Mouse (Mus musculus) telencephalon, adult 2 months (tissue): Measurements from ENCODE around the gene Col16a1.

Experiments
- DNase-seq: peaks from one replicate; pipeline ENCODE4 v3.0.0-alpha.2; 2011; ENCODE audit warnings: low read depth, low spot score

Col16a1 gene

GRCm38 (mm10) chr4:130084331-130084945 is 36.8 kb downstream of the Col16a1 start:
- peak; percentile 42 for DNase-seq

- DNase-seq: no peak
These were observed 37.7 kb downstream of the Col16a1 start for GRCm38 (mm10) chr4:130085246-130085820.

DNA sequence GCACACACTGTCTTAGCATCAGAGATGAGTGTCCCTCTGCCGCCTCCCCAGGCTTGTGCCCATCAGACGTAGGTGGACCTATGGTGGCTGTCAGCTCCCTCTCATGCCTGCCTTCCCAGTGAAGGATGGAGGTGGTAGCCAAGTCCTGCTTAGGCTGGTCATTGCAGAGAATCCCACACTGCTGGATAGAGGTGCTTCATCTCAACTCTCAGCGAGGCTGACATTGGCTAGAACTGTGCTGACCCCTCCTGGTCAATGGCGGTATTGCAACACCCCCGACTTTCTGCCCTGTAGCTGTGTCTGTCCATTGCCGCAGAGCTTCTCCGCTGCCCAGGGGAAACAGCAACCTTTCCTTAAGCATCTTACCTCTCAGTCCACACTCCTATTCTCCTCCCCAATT is 39.7 kb downstream of the Col16a1 start:
- DNase-seq: no peak

- DNase-seq: no peak
These were observed 47.5 kb downstream of the Col16a1 start for GRCm38 (mm10) chr4:130095137-130095536.

GRCm38 (mm10) chr4:130101183-130101582 is 53.5 kb downstream of the Col16a1 start:
- DNase-seq: no peak

DNA sequence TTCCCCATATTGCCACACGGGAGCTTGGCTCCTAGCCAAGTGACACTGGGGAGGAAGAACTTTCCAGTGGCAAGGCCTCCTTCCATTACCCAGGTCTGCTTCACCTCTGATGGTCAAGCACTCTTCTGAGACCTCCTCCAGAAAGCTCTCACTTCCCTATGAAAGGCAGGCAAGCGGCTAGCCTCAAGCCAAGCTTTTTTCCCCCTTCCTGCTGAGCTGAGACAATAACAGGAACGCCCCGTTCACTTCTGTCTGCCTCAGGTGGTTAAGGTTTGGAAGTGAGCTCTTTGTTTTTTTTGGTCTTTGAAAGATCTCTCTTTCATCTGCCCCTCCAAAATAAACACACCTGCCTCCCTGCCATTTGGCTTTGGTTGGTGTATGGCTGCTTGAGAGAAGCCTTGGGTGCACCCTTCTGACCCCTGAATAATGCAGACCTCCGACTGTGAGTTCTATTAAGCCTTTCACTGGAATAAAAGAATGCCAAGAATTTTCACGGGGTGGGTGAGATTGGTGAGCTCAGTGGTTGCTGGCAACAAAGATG is 54.5 kb downstream of the Col16a1 start, which contains the start of gene Pef1:
TSS of gene Pef1 (plus strand) at position 448 of the 541 bp plus-strand sequence.
- DNase-seq: no peak

GRCm38 (mm10) chr4:130103632-130104031 is 56.0 kb downstream of the Col16a1 start:
- no peak for DNase-seq

- DNase-seq: no peak
These were observed 56.9 kb downstream of the Col16a1 start for GRCm38 (mm10) chr4:130104584-130104983.

DNA sequence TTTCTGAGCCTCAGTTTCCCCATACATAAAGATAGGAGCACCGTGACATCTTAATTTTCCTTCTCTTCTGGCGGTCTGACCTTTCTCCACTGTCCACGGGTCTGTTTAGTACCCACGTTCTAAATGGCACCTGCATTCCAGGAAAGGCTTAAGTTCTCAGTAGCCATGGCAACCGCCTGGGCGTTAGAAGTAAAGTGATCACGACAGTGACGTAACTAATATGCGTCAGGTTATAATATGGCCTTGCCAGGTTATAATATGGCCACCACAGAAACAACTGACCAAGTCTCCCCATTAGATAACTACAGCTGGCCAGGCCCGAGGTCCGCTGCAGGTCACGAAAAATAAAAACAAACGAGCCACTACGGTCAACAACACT is 59.4 kb downstream of the Col16a1 start:
- DNase-seq: no peak

DNA sequence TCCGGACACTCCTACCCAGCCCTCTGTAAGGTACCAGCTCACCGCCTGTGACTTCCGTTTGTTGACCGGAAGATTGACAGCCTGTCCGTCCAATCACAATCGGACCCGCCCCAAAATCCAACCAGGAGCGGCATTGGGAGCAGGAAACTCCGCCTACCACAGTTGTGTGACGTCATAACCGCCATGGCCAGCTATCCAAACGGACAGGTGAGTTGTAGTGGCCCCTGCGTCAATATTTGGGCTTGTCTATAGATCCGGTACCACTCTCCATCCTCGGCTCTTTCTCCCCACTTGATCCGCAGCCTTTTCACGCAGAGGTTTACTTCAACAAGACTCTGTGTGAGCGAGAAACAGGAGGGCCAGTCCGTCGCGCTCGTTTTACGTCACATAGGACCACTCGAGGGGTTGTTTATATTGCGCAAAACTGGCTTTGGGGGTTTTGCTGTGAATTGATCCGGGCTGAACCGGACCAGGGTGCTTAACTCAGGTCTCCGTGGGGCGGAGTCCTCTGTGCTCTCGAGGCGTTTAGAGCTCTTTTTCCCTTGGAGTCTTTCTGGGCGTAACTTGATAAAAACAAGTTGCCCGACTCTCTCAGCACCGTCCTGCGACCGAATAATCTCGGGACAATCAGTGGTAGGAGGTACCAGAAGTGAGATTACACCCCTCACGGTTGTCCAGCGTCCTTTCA is 59.9 kb downstream of the Col16a1 start:
- DNase-seq: peak; percentile 99

DNA sequence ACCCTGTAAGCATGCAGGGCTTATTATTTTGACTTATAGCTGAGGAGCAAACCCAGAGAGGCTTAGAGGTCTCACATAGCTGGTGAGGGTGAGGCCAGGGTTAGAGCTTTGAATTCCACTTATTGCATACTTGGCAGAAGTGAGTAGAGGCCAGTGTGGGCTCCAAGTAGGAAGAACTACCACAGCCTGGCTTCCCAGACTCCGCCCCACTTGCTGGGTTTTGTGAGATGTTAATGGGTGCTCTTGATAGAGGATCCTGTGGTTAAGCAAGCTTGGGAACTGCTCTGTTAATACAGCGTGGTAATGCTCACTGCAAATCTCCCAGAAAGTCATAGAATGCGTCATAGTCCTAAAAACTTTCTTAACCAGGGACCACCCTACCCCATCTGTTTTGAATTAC is 61.3 kb downstream of the Col16a1 start:
- no peak for DNase-seq

- no peak for DNase-seq
These were observed 62.0 kb downstream of the Col16a1 start for GRCm38 (mm10) chr4:130109666-130110065.

- peak; percentile 62 for DNase-seq
These were observed 62.5 kb downstream of the Col16a1 start for GRCm38 (mm10) chr4:130110091-130110490.

- DNase-seq: no peak
These were observed 64.7 kb downstream of the Col16a1 start for GRCm38 (mm10) chr4:130112299-130112698.

GRCm38 (mm10) chr4:130112732-130113131 is 65.1 kb downstream of the Col16a1 start:
- no peak for DNase-seq

DNA sequence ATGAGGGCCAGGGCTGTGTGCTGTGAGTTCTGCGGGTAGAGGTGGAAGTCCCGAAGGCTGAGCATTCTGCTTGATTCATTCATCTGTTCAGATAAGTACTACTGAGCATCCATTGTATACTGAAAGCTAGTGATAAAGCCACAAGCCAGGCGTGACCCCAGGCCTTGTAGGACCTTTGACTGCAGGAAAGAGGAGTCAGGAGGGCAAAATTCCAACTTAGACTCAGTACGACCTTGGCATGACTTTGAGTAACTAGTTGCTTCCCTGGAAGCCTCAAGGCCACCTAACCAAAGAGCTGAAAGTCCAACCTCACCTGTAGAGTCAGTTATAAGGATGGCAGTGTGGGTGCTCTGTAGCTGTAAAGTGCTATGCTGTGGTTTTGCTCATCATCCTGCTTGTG is 73.1 kb downstream of the Col16a1 start:
- DNase-seq: no peak

GRCm38 (mm10) chr4:130121560-130121959 is 73.9 kb downstream of the Col16a1 start:
- no peak for DNase-seq

- DNase-seq: no peak
These were observed 75.4 kb downstream of the Col16a1 start for GRCm38 (mm10) chr4:130123020-130123419.

DNA sequence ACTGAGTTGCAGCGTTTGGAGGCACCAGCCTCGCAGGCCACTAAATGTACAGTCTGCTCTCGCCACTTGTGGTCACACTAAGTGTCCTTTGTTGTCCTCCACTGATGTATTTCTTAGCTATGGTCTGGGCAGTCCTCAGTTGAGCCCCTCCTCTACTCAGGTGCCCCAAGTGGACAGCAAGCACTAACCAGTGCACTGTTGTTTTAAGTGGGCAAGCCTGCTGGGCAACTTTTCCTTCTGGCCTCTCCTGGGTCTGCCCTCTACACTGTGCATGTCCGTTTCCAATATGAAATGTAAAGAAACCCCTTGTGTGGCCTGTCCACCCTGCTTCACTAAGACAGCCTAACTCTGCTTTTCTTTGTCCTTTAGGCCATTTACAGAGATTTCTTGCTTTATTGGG is 76.5 kb downstream of the Col16a1 start:
- no peak for DNase-seq

GRCm38 (mm10) chr4:130125164-130125563 is 77.5 kb downstream of the Col16a1 start:
- DNase-seq: no peak

DNA sequence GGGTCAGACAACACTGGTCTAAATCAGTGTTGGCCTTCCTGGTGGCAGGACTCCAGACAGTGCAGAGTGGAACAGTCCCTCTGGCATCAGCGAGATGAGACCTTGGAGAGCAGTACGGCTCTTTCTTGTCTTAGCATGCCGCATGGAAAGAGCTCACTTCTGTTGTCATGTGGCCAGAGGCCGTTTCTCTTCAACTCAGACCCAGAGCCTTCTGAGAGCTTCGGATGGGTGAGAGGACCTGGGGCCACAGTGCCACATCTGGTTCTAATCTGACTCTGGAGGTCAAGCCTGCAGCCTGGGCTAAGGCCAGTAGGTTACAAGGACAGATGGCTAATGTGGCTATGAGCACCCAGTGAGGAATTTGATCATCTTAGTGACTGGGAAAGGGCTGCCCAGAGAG is 78.3 kb downstream of the Col16a1 start:
- DNase-seq: no peak

DNA sequence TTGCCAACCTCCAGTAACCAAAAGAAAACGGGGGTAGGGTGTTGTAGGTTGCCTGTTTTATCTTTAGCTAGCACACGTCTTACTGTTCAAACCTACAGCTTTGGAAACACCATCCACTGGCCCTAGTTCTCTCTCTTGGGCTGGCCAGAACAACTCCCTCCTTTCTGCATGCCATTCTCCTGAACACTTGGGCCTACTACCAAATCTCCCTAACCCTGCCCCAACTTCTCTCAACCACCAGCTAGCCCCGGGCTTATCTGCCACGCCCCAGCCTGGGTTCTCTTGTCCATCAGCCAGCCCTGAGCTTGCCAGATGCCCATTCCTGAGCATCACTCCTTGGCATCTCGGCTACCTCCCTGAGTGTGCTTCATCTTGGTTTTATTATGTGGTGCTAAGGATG is 81.3 kb downstream of the Col16a1 start:
- no peak for DNase-seq

GRCm38 (mm10) chr4:130130082-130130481 is 82.4 kb downstream of the Col16a1 start:
- no peak for DNase-seq
